Mouse (Mus musculus) heart, adult 2 months (tissue): ENCODE results near the gene Ctnnb1.

Experiments
- CTCF ChIP-seq: fragments of 200-600 bp; IDR thresholded peaks from 2 replicates; pipeline ENCODE4 v1.8.1; 2022; ENCODE audit warnings: antibody characterized with exemption, mild to moderate bottlenecking, moderate library complexity
- POLR2A ChIP-seq: fragments of 200-500 bp; IDR thresholded peaks from 2 replicates; pipeline ENCODE4 v1.6.1; 2011; ENCODE audit warnings: mild to moderate bottlenecking, low read depth, low read length, control low read depth; ENCODE audit not compliant: insufficient read depth

GRCm38 (mm10) chr9:120894376-120894775, 34.6 kb upstream of the Ctnnb1 start:
- TF ChIP-seq POLR2A (no peak), CTCF (no peak)
